Mouse (Mus musculus) fat pad, adult 2 months (tissue): ENCODE data around the gene Atp6v0a2.

Experiments used
- DNase-seq: peaks from one replicate; pipeline ENCODE4 v3.0.0-alpha.2; 2011; ENCODE audit warnings: low read depth, low spot score; ENCODE audit errors: extremely low read depth

Gene Atp6v0a2

DNA sequence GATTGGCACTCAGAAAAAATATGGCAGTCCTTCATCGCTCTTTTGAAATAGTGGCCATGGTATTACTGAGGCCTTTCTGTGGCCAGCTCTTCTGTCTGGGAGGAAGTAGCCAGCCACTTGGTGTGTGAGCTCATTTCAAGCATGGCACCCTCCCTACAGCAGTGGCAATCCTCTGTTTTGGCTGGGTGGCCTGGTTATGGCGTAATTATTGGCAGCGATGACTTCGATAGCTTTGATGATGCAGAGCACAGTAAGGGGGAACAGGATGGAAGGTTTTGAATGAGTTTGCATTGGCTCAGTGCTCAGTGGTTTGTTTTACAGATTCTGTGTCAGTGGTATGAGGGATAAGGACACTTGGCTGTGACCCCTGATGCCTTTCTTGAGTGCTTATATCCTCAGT lies 8.3 kb downstream of the Atp6v0a2 start:
- DNase-seq, result no peak

DNA sequence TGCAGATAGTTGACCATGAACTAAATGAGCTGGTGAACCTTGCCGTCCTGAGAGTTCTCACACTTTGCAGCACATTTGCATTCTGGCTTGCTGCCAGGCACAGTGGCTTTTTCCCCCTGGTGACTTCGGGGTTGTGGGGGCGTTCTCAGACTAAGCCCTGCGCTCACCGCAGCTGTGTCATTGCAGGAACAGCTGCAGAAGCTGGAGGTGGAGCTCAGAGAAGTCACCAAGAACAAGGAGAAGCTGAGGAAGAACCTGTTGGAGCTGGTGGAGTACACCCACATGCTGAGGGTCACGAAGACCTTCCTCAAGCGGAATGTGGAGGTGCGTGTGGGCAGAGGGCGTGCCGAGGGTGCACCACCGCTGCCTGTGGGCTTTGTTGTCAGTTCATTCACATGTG lies 8.9 kb downstream of the Atp6v0a2 start:
- no peak for DNase-seq

DNA sequence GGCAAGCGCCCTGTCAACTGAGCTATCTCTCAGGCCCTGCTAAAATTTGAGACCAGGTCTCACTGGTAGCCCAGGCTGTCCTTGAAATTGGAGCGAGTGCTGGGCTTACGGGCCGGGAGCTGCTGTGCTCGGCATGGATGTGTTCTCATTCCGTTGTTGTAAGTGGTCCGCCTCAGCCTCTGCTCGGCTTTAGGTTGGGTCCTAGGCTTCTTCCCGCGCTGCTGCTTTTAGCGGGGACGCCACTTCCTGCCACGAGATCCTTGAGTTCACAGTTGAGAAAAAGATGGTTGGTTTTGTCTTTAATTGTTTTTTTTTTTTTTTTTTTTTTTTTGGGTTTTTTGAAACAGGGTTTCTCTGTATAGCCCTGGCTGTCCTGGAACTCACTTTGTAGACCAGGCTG lies 9.5 kb downstream of the Atp6v0a2 start:
- no peak for DNase-seq

DNA sequence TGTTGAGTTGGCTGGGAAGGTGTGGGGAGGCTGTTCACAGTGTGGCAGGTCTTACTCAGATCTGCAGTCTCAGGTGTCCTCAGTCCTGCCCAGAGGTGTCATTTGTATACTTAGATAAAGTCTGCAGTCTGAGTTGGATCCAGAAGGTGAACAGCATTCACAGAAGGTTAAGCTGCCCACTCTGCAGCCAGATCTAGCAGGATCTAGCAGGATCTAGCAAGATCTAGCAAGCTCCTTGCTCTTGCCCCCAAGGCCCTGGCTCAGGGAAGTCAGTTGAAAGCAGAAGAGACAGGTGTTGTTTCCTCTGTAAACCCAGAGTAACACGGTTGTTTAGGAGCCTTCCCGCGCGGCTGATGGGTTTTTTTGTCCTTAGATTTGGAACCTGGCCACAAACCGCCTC lies 85.4 kb downstream of the Atp6v0a2 start:
- DNase-seq, result no peak

DNA sequence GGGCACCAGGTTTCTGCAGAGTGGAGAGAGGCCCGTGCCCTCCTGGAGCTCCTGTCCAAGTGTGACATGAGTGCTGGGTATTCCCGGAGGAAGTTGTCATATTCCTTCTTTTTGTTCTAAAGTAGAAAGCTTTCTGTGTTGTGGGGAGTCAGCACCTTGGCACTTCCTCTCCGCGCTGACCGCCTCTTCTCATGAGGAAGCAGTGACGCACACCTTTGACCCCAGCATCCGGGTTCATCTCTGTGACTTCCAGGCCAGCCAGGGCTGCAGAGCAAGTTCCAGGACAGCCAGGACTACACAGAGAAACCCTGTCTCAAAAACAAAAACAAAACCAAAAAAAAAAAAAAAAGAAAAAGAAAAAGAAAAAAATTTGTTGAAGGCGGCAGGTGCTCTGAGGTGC lies 86.8 kb downstream of the Atp6v0a2 start:
- no peak for DNase-seq

DNA sequence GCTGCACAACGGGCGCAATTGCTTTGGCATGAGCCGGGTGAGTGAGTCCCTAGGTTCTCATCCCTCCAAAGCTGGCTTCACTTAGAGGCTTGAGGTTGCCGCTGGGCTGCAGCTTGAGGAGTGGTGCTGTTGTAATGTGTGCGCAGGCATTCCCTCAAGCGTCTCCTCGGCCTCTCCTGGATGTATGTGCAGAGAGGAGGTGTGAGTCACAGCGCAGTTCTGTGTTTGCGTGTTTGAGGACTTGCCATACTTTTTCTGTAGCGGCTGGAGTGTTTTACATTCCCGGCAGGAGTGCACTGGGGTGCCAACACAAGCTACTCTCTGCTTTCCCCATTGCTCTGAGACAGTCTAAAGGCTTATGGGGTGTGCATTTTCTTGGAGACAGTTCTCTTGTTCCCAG lies 89.6 kb downstream of the Atp6v0a2 start:
- no peak for DNase-seq

DNA sequence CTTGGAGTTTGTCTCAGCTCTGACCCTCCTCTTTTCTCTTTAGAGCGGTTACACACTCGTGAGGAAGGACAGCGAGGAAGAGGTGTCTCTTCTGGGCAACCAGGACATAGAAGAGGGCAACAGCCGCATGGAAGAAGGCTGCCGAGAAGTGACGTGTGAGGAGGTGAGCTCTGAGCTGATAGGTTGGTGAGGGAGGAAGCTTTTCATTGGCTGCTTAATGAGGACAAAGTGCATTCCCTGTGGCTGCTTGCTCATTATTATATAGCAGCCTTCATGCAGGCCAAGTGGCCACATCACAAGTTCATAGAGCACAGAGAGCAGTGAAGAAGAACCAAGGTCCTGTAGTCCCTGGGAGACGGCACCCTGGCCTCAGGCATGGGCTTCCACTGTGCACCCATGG lies 90.0 kb downstream of the Atp6v0a2 start:
- DNase-seq, result no peak

DNA sequence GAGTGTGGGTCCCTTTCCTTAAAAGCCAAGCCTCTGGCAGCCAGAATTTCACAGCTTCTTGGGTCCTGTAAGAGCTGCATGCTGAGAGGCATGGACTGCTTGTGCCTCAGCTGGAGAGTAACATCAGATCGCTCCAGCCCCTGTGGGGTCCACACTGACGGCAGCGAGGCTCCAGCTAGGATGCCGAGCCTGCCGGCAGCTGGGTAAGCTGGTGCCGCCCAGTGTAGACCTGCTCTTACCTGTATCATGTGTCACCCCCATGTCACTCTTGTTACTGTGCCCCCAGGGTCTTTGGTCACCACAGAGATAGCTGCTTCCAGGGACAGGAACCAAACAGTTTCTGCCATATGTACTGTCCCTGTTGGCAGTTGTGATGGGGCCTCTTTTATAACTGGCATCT lies 94.7 kb downstream of the Atp6v0a2 start:
- no peak for DNase-seq

DNA sequence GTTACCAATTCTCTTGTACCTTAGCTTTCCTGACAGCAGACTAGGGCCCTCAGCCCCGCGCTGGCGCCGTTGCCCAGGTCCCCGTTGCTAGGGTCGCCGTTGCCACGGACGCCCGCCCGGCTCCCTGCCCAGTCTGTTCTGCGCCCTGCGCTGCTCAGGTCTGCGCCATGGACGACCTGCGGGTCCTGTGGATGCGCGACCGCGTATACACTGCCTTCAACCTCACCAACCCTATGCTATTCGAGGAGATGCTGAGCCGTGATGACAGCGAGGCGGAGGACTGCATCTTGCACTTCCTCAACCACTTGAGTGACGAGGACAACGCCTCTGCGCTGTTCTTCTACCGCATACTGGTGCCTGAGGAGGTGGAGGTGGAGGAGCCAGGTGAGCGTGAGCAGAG lies 96.6 kb downstream of the Atp6v0a2 start, which contains the start of gene Dnah10:
TSS of gene Dnah10 (plus strand) at position 89 of the 400 bp plus-strand sequence.
- DNase-seq, result no peak

DNA sequence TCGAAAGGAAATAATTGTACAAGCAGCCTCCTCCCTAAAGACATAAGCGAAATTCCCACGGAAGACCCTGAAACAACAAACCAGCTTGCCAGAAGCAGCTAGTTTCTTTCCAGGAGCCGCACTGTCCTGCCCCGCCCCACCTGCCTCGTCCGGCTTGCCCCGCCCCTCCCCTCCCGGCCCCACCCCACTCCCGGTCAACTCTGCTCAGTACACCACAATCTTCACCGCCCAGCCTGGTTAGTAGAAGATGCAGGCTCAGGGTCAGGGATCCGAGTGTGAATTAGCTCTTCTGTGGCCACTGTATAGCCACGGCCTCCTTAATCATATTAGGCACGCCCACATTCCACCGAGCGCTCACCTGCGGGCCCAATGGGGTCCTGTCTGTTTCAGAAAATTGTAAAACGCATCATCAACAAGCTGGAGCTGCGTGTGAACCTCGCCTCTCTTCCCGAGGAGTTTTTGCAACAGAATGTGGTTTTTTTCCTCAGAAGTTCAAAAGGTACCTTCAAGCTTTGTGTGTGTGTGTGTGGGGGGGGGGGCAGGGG lies 101.4 kb downstream of the Atp6v0a2 start:
- DNase-seq, result no peak

DNA sequence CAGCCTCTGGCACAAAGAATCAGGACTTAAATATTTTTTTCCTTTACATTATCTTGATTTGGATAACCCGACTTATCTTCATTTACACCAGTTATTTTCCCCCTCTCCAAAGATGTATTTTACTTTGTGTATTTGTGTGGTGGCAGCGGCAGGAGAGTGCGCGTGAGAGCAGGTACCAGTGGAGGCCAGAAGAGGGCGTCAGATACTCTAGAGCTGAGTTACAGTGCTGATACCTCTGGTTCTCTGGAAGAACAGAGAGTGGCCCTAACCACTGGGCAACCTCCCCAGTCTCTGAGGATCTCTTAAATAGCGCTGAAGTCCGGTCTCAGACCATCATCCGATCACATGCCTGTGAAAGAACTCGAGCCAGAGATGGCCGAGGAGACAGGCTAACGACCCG lies 105.6 kb downstream of the Atp6v0a2 start:
- DNase-seq, result no peak

DNA sequence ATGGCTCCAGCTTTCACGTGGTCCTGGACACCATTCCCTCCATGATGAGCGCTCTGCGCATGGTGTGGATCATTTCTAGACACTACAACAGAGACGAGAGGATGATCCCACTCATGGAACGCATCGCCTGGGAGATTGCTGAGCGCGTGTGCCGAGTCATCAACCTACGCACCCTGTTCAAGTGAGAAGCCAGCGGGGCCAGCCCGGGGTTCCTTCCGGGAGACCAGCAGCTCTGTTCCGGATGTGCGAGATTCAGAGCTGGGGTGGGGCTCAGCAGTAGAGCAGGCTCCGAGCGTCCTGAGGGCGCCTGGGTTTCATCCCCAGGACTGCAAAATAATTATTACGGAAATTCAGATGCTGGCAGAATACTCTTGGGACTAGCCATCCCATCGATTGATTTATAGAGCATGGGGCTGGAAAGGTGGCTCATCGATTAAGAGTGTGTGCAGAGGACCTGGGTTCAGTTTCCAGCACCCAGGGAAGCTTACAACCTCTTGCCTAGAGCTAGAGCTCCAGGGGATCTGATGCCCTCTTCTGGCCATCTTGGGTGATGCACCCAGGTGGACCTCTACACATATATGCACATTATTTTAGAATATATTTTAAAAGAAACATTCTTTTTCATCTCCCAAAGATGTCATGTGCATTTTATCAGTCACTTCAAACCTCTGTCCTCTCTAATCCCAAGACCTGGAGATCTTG lies 113.7 kb downstream of the Atp6v0a2 start:
- DNase-seq, result no peak

DNA sequence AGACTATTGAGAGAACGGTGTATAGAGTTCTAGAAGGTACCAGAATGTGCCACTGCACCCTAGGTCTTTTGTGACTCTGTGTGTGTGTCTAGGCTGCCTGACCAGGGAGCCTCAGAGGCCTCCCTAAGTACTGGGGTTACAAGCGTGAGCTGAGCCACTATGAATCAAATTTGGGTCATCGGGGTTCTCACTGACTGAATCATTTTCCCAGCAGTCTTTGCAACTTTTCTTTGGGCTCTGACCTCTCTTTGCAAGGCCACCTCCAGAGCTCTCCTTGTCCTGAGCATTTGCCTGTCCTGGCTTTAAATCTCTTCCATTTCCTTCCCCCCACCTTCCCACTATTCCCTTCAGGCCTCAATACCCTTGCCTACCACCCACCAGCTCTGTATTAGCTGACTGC lies 115.5 kb downstream of the Atp6v0a2 start:
- DNase-seq, result no peak

DNA sequence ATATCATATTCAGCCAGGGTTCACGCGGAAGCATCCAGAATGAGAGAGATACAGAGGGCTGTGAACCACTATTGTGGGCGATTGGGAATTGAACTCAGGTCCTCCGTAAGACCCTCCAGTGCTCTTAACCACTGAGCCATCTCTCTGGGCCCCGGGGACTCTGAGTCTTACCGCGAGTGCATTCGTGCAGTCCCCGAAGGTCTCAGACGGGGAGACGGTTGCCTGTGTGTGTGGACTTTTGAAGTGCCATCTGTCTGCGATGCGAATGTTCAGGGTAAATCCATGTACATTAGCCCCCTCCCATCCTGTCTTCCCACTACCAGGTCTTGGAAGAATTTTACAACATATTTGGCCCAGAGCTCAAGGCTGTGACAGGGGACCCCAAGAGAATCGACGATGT lies 117.8 kb downstream of the Atp6v0a2 start:
- DNase-seq, result no peak

DNA sequence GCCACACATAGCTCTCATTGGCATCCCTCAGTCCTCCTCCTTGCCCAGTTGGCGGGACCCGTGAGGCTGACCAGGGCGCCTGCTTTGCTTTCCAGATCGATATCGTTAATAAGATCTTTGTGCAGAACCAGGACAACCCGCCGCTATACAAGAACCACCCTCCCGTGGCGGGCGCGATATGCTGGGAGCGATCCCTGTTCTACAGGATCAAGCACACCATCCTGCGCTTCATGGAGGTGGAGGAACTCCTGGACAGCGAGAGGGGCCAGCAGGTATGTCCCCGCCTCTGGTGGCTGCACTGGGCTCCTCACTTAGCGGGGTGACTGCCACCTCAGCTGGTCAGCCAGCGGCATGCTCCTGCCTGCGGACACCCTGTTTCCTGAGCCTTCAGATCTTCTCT lies 119.9 kb downstream of the Atp6v0a2 start:
- DNase-seq, result no peak

DNA sequence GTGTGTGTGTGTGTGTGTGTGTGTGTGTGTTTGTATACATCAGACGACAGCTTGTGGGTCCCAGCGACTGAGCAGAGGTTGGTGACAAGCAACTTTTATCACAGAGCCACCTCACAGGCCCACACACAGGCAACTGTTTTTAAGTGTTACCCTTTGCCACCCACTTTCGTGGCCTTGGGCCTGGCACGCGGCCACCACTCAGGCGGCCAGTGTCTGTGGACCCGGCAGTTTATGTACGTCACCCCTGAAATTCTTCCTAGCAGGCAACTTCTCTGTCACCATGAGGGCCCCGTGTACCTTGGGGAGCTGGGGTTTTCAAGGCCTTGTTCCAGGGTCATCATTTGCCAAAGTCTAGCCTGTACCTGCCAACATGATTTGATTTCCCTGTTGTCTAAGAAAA lies 123.3 kb downstream of the Atp6v0a2 start:
- no peak for DNase-seq

DNA sequence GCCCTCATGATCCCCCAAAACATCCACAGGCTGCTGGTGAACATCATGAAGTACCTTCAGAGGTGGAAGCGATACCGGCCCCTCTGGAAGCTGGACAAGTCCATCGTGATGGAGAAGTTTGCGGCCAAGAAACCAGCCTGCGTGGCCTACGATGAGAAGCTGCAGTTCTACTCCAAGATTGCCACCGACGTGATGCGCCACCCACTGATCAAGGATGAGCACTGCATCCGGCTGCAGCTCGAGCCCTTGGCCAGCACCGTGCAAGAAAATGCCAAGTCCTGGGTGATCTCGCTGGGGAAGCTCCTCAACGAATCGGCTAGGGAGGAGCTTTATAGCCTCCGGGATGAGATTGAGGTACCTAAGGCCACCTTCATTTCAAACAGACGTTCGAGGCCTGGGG lies 132.6 kb downstream of the Atp6v0a2 start:
- no peak for DNase-seq

DNA sequence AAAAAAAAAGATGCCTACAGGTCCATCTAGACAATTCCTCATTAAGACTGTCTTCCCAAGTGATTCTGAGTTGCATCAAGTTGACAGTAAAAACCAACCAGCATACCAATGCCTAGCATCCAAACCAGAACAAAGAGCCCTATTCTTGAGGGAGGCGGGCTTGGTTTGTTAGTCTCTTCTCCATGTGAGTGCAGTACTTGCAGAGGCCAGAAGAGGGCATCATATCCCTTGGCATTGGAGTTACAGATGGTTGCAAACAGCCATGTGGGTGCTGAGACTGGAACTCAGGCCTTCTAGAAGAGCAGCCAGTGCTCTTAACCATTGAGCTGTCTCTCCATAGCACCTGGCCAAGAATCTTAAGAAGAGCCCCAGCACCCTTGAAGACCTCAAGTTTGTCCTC lies 133.4 kb downstream of the Atp6v0a2 start:
- no peak for DNase-seq
